Mouse (Mus musculus) embryonic facial prominence, embryonic 11.5 days (tissue): ENCODE data around the gene Prkag1. TPM values are rescaled to one million over a fixed set of nuclear protein-coding genes. Genes with fewer than 3 reads are reported as not detected.

ENCODE experiments used
- ATAC-seq: fragments of 200-750 bp; cut with Nextera tagmentation; replicated peaks from 2 replicates; pipeline ENCODE4 v1.8.0; 2017; ENCODE audit warnings: low read depth; ENCODE audit not compliant: insufficient number of reproducible peaks, low FRiP score, low TSS enrichment
- DNase-seq: peaks from one replicate; pipeline ENCODE4 v3.0.0-alpha.2; 2015; ENCODE audit warnings: low spot score
- H3K27ac ChIP-seq: fragments of 300-500 bp; sonication (generic); replicated peaks from 2 replicates; pipeline ENCODE4 v1.5.1; 2014; ENCODE audit warnings: mild to moderate bottlenecking, low read depth, low read length, control low read depth
- H3K27me3 ChIP-seq: fragments of 300-500 bp; sonication (generic); 2 replicates; pipeline ENCODE4 v1.6.1; 2014; ENCODE audit warnings: mild to moderate bottlenecking, low read length, moderate library complexity, mixed read lengths; ENCODE audit not compliant: control insufficient read depth, insufficient read depth
- H3K36me3 ChIP-seq: fragments of 300-500 bp; sonication (generic); replicated peaks from 2 replicates; pipeline ENCODE4 v1.6.1; 2014; ENCODE audit warnings: low read depth, mild to moderate bottlenecking, low read length, moderate library complexity, mixed read lengths; ENCODE audit not compliant: control insufficient read depth, insufficient read depth
- H3K4me1 ChIP-seq: fragments of 300-500 bp; sonication (generic); 2 replicates; pipeline ENCODE4 v1.6.1; 2014; ENCODE audit warnings: low read length, mixed read lengths; ENCODE audit not compliant: control insufficient read depth, insufficient read depth
- H3K4me2 ChIP-seq: fragments of 300-500 bp; sonication (generic); 2 replicates; pipeline ENCODE4 v1.6.1; 2014; ENCODE audit warnings: low read depth, mild to moderate bottlenecking, control low read depth, low read length, moderate library complexity
- H3K4me3 ChIP-seq: fragments of 300-500 bp; sonication (generic); 2 replicates; pipeline ENCODE4 v1.5.1; 2014; ENCODE audit warnings: low read depth, low read length, control low read depth
- H3K9ac ChIP-seq: fragments of 300-500 bp; sonication (generic); replicated peaks from 2 replicates; pipeline ENCODE4 v1.6.1; 2014; ENCODE audit warnings: mild to moderate bottlenecking, control low read depth, low read length
- H3K9me3 ChIP-seq: fragments of 300-500 bp; sonication (generic); replicated peaks from 2 replicates; pipeline ENCODE4 v1.6.1; 2016; ENCODE audit warnings: mild to moderate bottlenecking, low read length, inconsistent platforms, mixed read lengths; ENCODE audit not compliant: control insufficient read depth
- WGBS: fragments of 180-500 bp; shearing (Covaris S2); extraction: QIAGEN DNeasy Blood & Tissue Kit; methylation state at CpG from one replicate; pipeline ENCODE4 v1.1.7; 2014; 5-methylcytosine and 5-hydroxymethylcytosine counted together
- polyA plus RNA-seq: library from polyadenylated mRNA; unstranded; fragments of >200 nt; fragmentation: Nextera tagmentation; extraction: Ambion mirVana; gene quantifications from 2 replicates; pipeline ENCODE4 v1.2.1, GENCODE M21; 2014

Prkag1 gene
- polyA plus RNA-seq, 1 experiment from 2014 or later = 69.8 TPM

GRCm38 (mm10) chr15:98798903-98799302, 32.4 kb downstream of the Prkag1 start:
- ATAC-seq (no peak), DNase-seq (no peak)
- WGBS = 41% methylated on average over 3 of the region's 3 CpGs
- no peaks in the 10 kb centered on the region for H3K36me3 ChIP-seq
- peaks cover 3% of the 10 kb centered on the region for H3K4me1 ChIP-seq
- H3K9ac ChIP-seq = no peak overlapping the region
- H3K9me3 ChIP-seq = no peaks in the 10 kb centered on the region
- H3K4me3 ChIP-seq = no peak overlapping the region
- H3K4me2 ChIP-seq = no peak overlapping the region
- H3K27ac ChIP-seq = no peak overlapping the region
- peaks cover 84% of the 10 kb centered on the region for H3K27me3 ChIP-seq

DNA sequence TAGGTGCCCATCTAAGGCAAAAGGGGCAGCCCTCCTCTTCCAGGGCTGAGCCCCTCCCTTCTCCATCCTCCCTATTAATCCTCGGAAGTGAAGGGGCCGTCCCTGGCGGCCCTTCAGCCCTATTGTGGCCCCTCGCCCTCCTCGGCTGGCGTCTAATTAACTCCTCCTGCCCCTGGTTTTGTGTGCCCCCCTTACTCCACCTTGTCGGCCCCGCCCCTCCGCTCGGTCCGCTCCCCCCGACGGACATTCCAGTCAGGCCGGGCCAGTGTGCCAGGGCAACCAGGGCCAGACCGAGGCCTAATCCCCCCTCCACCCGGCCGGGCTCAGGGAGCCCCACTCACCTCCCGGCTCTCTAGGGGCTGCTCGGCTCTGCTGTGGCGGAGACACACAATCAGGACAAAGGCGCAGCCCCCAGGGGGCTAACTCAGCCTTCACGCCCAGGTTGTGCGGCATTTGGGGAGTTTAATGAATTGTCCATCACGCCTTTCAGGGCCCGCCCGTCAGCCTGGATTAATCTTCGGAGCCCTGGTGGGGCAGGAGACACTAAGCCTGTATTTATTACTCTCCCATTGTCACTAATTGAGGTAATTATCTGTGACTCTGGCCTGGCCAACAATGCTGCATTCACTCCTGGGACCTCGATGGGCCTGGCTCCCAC, 33.4 kb downstream of the Prkag1 start:
- Histone ChIP-seq H3K9ac (no peak overlapping the region), H3K4me1 (peaks cover 3% of the 10 kb centered on the region), H3K9me3 (no peaks in the 10 kb centered on the region; the same call in 1 of the 2 replicates), H3K4me3 (no peak overlapping the region), H3K4me2 (0 out of 2 replicates have a peak overlapping the region, but pooled peaks have one; percentile 7), H3K27ac (no peak overlapping the region), H3K27me3 (peaks cover 84% of the 10 kb centered on the region), H3K36me3 (no peaks in the 10 kb centered on the region)
- WGBS = 2% methylated on average over 28 of the region's 28 CpGs
- DNase-seq (peak; percentile 61), ATAC-seq (peak; percentile 76)

DNA sequence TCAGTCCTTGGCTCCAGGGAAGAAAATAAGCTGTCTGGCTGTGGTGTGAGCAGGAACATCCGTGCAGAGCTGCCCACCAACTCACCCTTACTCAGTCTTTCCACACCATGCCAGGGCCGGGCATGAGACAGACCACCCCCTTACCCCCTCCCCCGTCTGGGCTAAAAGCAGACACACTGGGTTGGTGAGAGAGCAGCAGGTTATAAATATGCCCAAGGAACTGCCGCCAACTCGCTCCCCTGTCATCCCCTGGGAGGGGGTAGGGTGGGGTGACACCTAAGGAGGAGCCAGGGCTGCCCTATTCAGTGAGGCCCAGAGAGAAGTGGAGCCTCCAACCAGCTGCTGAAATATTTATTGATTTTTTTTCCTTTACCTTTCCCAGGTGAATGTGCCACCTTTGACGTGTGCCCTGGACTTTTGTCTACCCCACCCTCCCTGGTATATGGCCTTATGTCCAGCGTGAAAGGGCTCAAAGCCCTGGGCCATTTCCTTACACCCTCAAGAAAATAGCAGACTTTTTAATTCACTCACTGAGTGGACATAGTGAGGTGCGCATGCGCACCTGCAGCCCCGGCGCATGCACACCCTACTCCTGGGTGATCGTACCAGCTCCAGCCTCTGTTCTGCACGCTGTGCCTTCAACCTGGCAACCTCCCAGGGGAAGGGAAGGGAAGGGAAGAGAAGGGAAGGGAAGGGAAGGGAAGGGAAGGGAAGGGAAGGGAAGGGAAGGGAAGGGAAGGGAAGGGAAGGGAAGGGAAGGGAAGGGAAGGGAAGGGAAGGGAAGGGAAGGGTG, 34.3 kb downstream of the Prkag1 start:
- WGBS = 4% methylated on average over 13 of the region's 13 CpGs

GRCm38 (mm10) chr15:98793141-98793698, 38.1 kb downstream of the Prkag1 start:
- no peak overlapping the region for H3K27ac ChIP-seq
- no peak overlapping the region for H3K4me3 ChIP-seq
- H3K9ac ChIP-seq = no peak overlapping the region
- ATAC-seq (no peak), DNase-seq (peak; percentile 9)
- H3K36me3 ChIP-seq = no peaks in the 10 kb centered on the region
- peaks cover 98% of the 10 kb centered on the region for H3K27me3 ChIP-seq
- H3K4me2 ChIP-seq = no peak overlapping the region
- peaks cover 3% of the 10 kb centered on the region; the same call in 1 of the 2 replicates for H3K4me1 ChIP-seq
- 6% methylated on average over 13 of the region's 13 CpGs for WGBS
- H3K9me3 ChIP-seq = no peaks in the 10 kb centered on the region; the same call in 1 of the 2 replicates

More for the DNA sequence above, 34.3 kb downstream of the Prkag1 start:
- no peaks in the 10 kb centered on the region for H3K36me3 ChIP-seq
- DNase-seq (peak; percentile 42), ATAC-seq (no peak)
- no peaks in the 10 kb centered on the region; the same call in 1 of the 2 replicates for H3K9me3 ChIP-seq
- no peak overlapping the region for H3K27ac ChIP-seq
- H3K4me3 ChIP-seq = no peak overlapping the region
- H3K27me3 ChIP-seq = peaks cover 87% of the 10 kb centered on the region
- peaks cover 3% of the 10 kb centered on the region; the same call in 1 of the 2 replicates for H3K4me1 ChIP-seq
- H3K9ac ChIP-seq = no peak overlapping the region
- H3K4me2 ChIP-seq = no peak overlapping the region

GRCm38 (mm10) chr15:98792233-98793020, 38.9 kb downstream of the Prkag1 start:
- no peaks in the 10 kb centered on the region; the same call in 1 of the 2 replicates for H3K4me1 ChIP-seq

GRCm38 (mm10) chr15:98791771-98792170, 39.5 kb downstream of the Prkag1 start:
- H3K27ac ChIP-seq = no peak overlapping the region
- no peak for ATAC-seq
- H3K4me1 ChIP-seq = no peaks in the 10 kb centered on the region; the same call in 1 of the 2 replicates
- no peak overlapping the region for H3K4me2 ChIP-seq
- peaks cover 91% of the 10 kb centered on the region for H3K27me3 ChIP-seq
- no peak overlapping the region; the same call in 1 of the 2 replicates for H3K4me3 ChIP-seq
- no peaks in the 10 kb centered on the region; the same call in 1 of the 2 replicates for H3K9me3 ChIP-seq
- H3K36me3 ChIP-seq = no peaks in the 10 kb centered on the region
- under 1% methylated on average over 23 of the region's 23 CpGs for WGBS
- DNase-seq = no peak
- H3K9ac ChIP-seq = no peak overlapping the region

More at GRCm38 (mm10) chr15:98792233-98793020, 38.9 kb downstream of the Prkag1 start:
- Histone ChIP-seq H3K27me3 (peaks cover 96% of the 10 kb centered on the region), H3K4me3 (peak overlapping the region; percentile 12; the same call in 1 of the 2 replicates), H3K4me2 (peak overlapping the region; percentile 20; the same call in 1 of the 2 replicates), H3K9me3 (no peaks in the 10 kb centered on the region; the same call in 1 of the 2 replicates), H3K36me3 (no peaks in the 10 kb centered on the region), H3K9ac (no peak overlapping the region), H3K27ac (no peak overlapping the region)
- 2% methylated on average over 75 of the region's 75 CpGs for WGBS
- DNase-seq (peak; percentile 11), ATAC-seq (no peak)

DNA sequence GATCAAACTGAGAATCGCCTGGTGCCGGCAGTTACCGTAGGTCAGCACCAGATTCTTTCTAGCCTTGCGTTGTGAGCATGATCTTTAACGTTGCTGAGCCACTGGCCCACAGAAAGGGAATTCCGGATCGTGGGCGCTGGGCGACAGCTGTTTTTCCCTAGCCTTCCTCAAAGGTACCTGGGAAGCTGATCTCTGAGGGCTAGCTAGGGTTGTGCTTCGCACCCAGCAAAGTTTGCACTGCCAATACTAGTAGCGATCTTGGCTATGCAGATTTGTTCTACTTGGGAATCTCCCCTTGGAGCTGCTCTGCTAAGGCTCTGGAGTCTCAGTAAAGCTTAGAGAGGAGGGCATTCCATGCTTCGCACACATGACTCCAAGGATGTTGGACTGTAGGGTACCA, 40.1 kb downstream of the Prkag1 start:
- Histone ChIP-seq H3K27me3 (peaks cover 86% of the 10 kb centered on the region), H3K4me2 (no peak overlapping the region; the same call in 1 of the 2 replicates), H3K4me3 (no peak overlapping the region; the same call in 1 of the 2 replicates), H3K4me1 (no peaks in the 10 kb centered on the region; the same call in 1 of the 2 replicates), H3K9ac (no peak overlapping the region), H3K36me3 (no peaks in the 10 kb centered on the region), H3K9me3 (no peaks in the 10 kb centered on the region; the same call in 1 of the 2 replicates), H3K27ac (no peak overlapping the region)
- ATAC-seq (no peak), DNase-seq (peak; percentile 33)
- WGBS = under 1% methylated on average over 12 of the region's 12 CpGs
